Mouse (Mus musculus): Measurements from ENCODE around the gene Pigt. TPM values are rescaled to one million over a fixed set of nuclear protein-coding genes. Genes with fewer than 3 reads are reported as not detected.
A peak's percentile ranks its signal among the peaks of the same experiment; 100 is the strongest.

Gene Pigt
- polyA plus RNA-seq, 1 experiment = 49.9 TPM

DNA sequence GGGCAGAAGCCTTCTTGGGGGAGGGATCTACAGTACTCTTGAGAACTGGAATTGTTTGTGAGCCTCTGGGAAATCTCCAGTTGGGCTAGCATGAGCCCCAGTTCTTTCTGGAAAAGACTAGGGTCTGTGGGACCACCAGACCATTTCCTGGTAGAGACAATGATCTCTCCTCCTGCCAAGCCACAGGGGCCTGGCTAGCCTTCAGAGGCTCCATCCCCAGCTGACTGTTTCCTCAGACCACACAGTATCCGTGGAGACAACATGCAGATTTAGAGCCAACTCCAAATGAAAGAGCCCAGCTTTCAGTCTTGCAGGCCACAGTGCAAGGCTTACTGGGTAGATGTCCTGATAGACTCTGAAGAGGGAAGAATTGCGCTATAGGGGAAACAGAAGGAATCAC lies 3.2 kb upstream of the Pigt start:
- Histone ChIP-seq H3K4me3 (ENCODE audit: low read depth, low read length) (no peak overlapping the region), H3K27me3 (ENCODE audit: control insufficient read depth, insufficient read depth, low read length, poor library complexity, severe bottlenecking) (no peaks in the 10 kb centered on the region), H3K4me1 (ENCODE audit: control insufficient read depth, insufficient read depth, low read length) (no peaks in the 10 kb centered on the region), H3K36me3 (ENCODE audit: control insufficient read depth, insufficient read depth, low read length, poor library complexity, severe bottlenecking) (no peaks in the 10 kb centered on the region), H3K27ac (ENCODE audit: insufficient read depth, low read length) (no peak overlapping the region), H3K9ac (ENCODE audit: low read depth, poor library complexity, severe bottlenecking) (no peak overlapping the region), H3K9me3 (replicated peaks; ENCODE audit: control insufficient read depth, insufficient read depth, low read length, poor library complexity, severe bottlenecking) (no peaks in the 10 kb centered on the region)
- TF ChIP-seq EP300 (IDR thresholded peaks at IDR 0.05; ENCODE audit: insufficient read depth, low read depth, low read length) (no peak), CTCF (IDR thresholded peaks at IDR 0.05; ENCODE audit: low read depth, low read length) (no peak), POLR2A (IDR thresholded peaks at IDR 0.05; ENCODE audit: insufficient read depth, low read length) (no peak)

DNA sequence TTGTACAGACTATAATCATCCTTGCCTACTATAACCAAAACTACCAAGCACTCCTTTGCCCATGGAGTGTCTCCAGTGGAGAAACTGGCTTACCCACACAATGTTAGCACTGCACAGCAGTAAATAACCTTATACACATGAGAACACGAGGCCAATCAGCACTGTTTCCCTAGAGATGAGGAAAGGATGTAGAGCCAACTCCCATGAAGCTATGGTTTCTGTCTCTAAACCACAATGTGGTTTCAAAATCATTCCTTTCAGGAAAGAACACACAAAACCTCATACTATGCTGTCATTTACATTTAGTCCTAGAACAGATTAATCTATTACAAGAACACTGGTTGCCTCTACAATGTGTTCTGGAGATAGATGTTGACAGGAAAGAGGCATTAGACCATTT lies 989 bp upstream of the Pigt start:
- Histone ChIP-seq H3K4me3 (ENCODE audit: low read depth, low read length) (no peak overlapping the region), H3K4me1 (ENCODE audit: control insufficient read depth, insufficient read depth, low read length) (no peaks in the 10 kb centered on the region), H3K9me3 (replicated peaks; ENCODE audit: control insufficient read depth, insufficient read depth, low read length, poor library complexity, severe bottlenecking) (no peaks in the 10 kb centered on the region), H3K27me3 (ENCODE audit: control insufficient read depth, insufficient read depth, low read length, poor library complexity, severe bottlenecking) (no peaks in the 10 kb centered on the region), H3K9ac (ENCODE audit: low read depth, poor library complexity, severe bottlenecking) (no peak overlapping the region), H3K36me3 (ENCODE audit: control insufficient read depth, insufficient read depth, low read length, poor library complexity, severe bottlenecking) (no peaks in the 10 kb centered on the region), H3K27ac (ENCODE audit: insufficient read depth, low read length) (no peak overlapping the region)
- TF ChIP-seq EP300 (IDR thresholded peaks at IDR 0.05; ENCODE audit: insufficient read depth, low read depth, low read length) = no peak
- no peak for TF ChIP-seq CTCF (IDR thresholded peaks at IDR 0.05; ENCODE audit: low read depth, low read length)
- TF ChIP-seq POLR2A (IDR thresholded peaks at IDR 0.05; ENCODE audit: insufficient read depth, low read length) = no peak

DNA sequence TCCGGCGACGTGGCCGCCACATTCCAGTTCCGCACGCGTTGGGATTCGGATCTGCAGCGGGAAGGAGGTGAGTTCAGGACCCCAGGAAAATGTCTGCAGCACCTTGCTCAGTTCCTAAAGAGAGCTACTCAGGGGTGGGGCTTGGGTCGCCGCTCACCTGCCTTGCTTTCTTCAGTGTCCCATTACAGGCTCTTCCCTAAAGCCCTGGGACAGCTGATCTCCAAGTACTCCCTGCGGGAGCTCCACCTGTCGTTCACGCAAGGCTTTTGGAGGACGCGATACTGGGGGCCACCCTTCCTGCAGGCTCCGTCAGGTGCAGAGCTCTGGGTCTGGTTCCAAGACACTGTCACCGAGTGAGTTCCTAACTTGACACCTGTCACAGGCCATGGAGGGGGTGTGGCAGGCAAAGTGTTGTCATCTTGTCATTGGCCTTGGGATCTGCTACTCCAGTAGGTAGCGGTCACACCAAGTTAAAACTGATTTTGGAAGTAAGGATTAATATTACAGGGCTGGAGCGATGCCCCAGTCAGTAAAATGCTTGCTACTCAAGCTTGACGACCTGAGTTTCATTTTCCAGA lies 460 bp downstream of the Pigt start:
- Histone ChIP-seq H3K9ac (ENCODE audit: low read depth, poor library complexity, severe bottlenecking) (peak overlapping the region; percentile 59), H3K9me3 (replicated peaks; ENCODE audit: control insufficient read depth, insufficient read depth, low read length, poor library complexity, severe bottlenecking) (no peaks in the 10 kb centered on the region), H3K27me3 (ENCODE audit: control insufficient read depth, insufficient read depth, low read length, poor library complexity, severe bottlenecking) (no peaks in the 10 kb centered on the region), H3K36me3 (ENCODE audit: control insufficient read depth, insufficient read depth, low read length, poor library complexity, severe bottlenecking) (peaks cover 5% of the 10 kb centered on the region; the same call in 1 of the 2 replicates), H3K4me3 (ENCODE audit: low read depth, low read length) (peak overlapping the region; percentile 94), H3K4me1 (ENCODE audit: control insufficient read depth, insufficient read depth, low read length) (no peaks in the 10 kb centered on the region), H3K27ac (ENCODE audit: insufficient read depth, low read length) (no peak overlapping the region)
- no peak for TF ChIP-seq CTCF (IDR thresholded peaks at IDR 0.05; ENCODE audit: low read depth, low read length)
- no peak for TF ChIP-seq POLR2A (IDR thresholded peaks at IDR 0.05; ENCODE audit: insufficient read depth, low read length)
- TF ChIP-seq EP300 (IDR thresholded peaks at IDR 0.05; ENCODE audit: insufficient read depth, low read depth, low read length) = no peak

DNA sequence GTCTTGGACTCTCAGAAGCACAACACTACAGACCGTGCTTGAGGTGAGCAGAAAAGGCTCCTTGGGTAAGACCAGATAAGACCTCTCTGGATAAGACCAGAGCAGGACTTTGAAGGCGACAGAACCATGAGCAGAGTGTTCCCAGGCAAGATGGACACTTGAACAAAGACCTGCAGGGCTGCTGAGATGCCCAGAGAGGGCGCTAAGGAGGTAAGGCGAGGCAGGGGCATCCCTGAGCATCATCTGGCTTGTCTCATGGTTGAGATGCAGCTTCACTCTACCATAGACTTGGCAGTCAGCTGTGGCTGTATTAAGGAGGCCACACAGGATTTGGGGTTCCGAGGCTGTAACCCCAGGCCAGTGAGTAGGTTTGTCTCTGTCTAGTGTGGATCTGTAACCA lies 2.0 kb downstream of the Pigt start:
- no peak overlapping the region for H3K9ac ChIP-seq (ENCODE audit: low read depth, poor library complexity, severe bottlenecking)
- peaks cover 11% of the 10 kb centered on the region for H3K36me3 ChIP-seq (ENCODE audit: control insufficient read depth, insufficient read depth, low read length, poor library complexity, severe bottlenecking)
- no peaks in the 10 kb centered on the region for H3K4me1 ChIP-seq (ENCODE audit: control insufficient read depth, insufficient read depth, low read length)
- H3K9me3 ChIP-seq (replicated peaks; ENCODE audit: control insufficient read depth, insufficient read depth, low read length, poor library complexity, severe bottlenecking) = no peaks in the 10 kb centered on the region
- TF ChIP-seq EP300 (IDR thresholded peaks at IDR 0.05; ENCODE audit: insufficient read depth, low read depth, low read length) (no peak), CTCF (IDR thresholded peaks at IDR 0.05; ENCODE audit: low read depth, low read length) (peak; percentile 45), POLR2A (IDR thresholded peaks at IDR 0.05; ENCODE audit: insufficient read depth, low read length) (no peak)
- no peaks in the 10 kb centered on the region for H3K27me3 ChIP-seq (ENCODE audit: control insufficient read depth, insufficient read depth, low read length, poor library complexity, severe bottlenecking)
- H3K27ac ChIP-seq (ENCODE audit: insufficient read depth, low read length) = no peak overlapping the region
- H3K4me3 ChIP-seq (ENCODE audit: low read depth, low read length) = no peak overlapping the region

DNA sequence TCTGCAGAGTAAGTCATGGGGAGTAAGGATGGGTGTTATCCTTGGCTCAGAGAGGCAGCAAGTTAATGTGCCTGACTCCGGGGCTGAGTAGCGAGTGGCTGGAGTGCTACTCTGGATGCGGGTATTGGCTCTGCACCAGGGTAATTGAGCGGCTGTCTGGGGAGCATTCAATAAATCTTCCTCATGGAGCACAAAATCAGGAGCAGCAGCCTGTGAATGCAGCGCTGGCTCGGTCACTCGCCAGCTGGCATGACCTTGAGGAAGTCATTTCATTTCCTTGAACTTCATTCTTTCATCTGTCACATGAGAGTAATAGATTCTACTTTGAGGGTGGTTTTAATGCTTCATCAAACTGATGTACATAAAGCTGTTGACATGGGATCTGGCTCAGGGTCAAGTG lies 3.2 kb downstream of the Pigt start:
- H3K4me1 ChIP-seq (ENCODE audit: control insufficient read depth, insufficient read depth, low read length) = no peaks in the 10 kb centered on the region
- H3K36me3 ChIP-seq (ENCODE audit: control insufficient read depth, insufficient read depth, low read length, poor library complexity, severe bottlenecking) = peaks cover 11% of the 10 kb centered on the region

DNA sequence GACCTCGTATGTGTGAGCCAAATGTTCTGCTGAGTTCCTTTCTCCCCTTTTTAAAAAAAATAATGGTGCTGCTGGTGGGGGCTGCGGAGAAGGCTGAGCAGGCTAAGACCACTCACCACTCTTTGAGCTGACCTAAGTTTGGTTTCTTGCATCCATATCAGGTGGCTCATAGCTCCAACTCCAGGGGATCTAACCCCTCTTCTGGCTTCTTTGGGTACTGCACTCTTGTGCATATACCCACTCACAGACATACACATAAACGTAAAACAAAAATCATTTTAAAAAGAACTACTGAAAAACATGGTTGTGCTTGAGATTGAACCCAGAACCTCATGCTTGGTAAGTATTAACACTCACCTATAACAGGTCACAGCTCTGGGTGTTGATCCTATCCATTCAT lies 7.6 kb downstream of the Pigt start:
- Histone ChIP-seq H3K9ac (ENCODE audit: low read depth, poor library complexity, severe bottlenecking) (no peak overlapping the region), H3K4me3 (ENCODE audit: low read depth, low read length) (no peak overlapping the region), H3K27me3 (ENCODE audit: control insufficient read depth, insufficient read depth, low read length, poor library complexity, severe bottlenecking) (no peaks in the 10 kb centered on the region), H3K4me1 (ENCODE audit: control insufficient read depth, insufficient read depth, low read length) (peaks cover 2% of the 10 kb centered on the region), H3K36me3 (ENCODE audit: control insufficient read depth, insufficient read depth, low read length, poor library complexity, severe bottlenecking) (peaks cover 11% of the 10 kb centered on the region), H3K27ac (ENCODE audit: insufficient read depth, low read length) (no peak overlapping the region), H3K9me3 (replicated peaks; ENCODE audit: control insufficient read depth, insufficient read depth, low read length, poor library complexity, severe bottlenecking) (no peaks in the 10 kb centered on the region)
- TF ChIP-seq EP300 (IDR thresholded peaks at IDR 0.05; ENCODE audit: insufficient read depth, low read depth, low read length) (no peak), CTCF (IDR thresholded peaks at IDR 0.05; ENCODE audit: low read depth, low read length) (no peak), POLR2A (IDR thresholded peaks at IDR 0.05; ENCODE audit: insufficient read depth, low read length) (no peak)

More for the DNA sequence above, 3.2 kb downstream of the Pigt start:
- Histone ChIP-seq H3K27me3 (ENCODE audit: control insufficient read depth, insufficient read depth, low read length, poor library complexity, severe bottlenecking) (no peaks in the 10 kb centered on the region), H3K27ac (ENCODE audit: insufficient read depth, low read length) (no peak overlapping the region), H3K9me3 (replicated peaks; ENCODE audit: control insufficient read depth, insufficient read depth, low read length, poor library complexity, severe bottlenecking) (no peaks in the 10 kb centered on the region), H3K4me3 (ENCODE audit: low read depth, low read length) (no peak overlapping the region), H3K9ac (ENCODE audit: low read depth, poor library complexity, severe bottlenecking) (no peak overlapping the region)
- TF ChIP-seq EP300 (IDR thresholded peaks at IDR 0.05; ENCODE audit: insufficient read depth, low read depth, low read length) (no peak), CTCF (IDR thresholded peaks at IDR 0.05; ENCODE audit: low read depth, low read length) (no peak), POLR2A (IDR thresholded peaks at IDR 0.05; ENCODE audit: insufficient read depth, low read length) (no peak)
